Mouse (Mus musculus): Measurements from ENCODE around the gene Fam32a. TPM values are rescaled to one million over a fixed set of nuclear protein-coding genes. Genes with fewer than 3 reads are reported as not detected.

Fam32a gene
- polyA plus RNA-seq, 1 experiment from 2014 or later: 63.4 TPM

- H3K27me3 ChIP-seq (ENCODE audit: insufficient read depth, poor library complexity, severe bottlenecking): no peaks in the 10 kb centered on the region
- no peak within 1 kb of the TSS for H3K27ac ChIP-seq
- H3K9me3 ChIP-seq: no peaks in the 10 kb centered on the region
- H3K36me3 ChIP-seq: no peaks in the 10 kb centered on the region
- no peak within 1 kb of the TSS for H3K4me3 ChIP-seq
- WGBS: 75% methylated on average over 4 of the region's 4 CpGs
- no peaks in the 10 kb centered on the region for H3K4me1 ChIP-seq (replicated peaks)
- no peak for DNase-seq (ENCODE audit: low spot score)
These were observed 6.8 kb upstream of the Fam32a start, which contains the start of gene Cib3 for GRCm38 (mm10) chr8:72212751-72213150. TSS of gene Cib3 (minus strand) at chr8:72212837.

GRCm38 (mm10) chr8:72213536-72213935 is 6.0 kb upstream of the Fam32a start, which contains the start of gene Gm11034:
TSS of gene Gm11034 (minus strand) at chr8:72213636.
- H3K9me3 ChIP-seq: no peaks in the 10 kb centered on the region
- no peaks in the 10 kb centered on the region for H3K4me1 ChIP-seq (replicated peaks)
- no peaks in the 10 kb centered on the region for H3K36me3 ChIP-seq
- no peak for DNase-seq (ENCODE audit: low spot score)
- no peak within 1 kb of the TSS for H3K27ac ChIP-seq
- 78% methylated on average over 4 of the region's 4 CpGs for WGBS
- H3K4me3 ChIP-seq: no peak within 1 kb of the TSS
- H3K27me3 ChIP-seq (ENCODE audit: insufficient read depth, poor library complexity, severe bottlenecking): no peaks in the 10 kb centered on the region

GRCm38 (mm10) chr8:72215060-72215459 is 4.5 kb upstream of the Fam32a start:
- DNase-seq (ENCODE audit: low spot score): no peak
- Histone ChIP-seq H3K4me3 (no peak overlapping the region), H3K27ac (no peak overlapping the region), H3K4me1 (replicated peaks) (no peaks in the 10 kb centered on the region), H3K27me3 (ENCODE audit: insufficient read depth, poor library complexity, severe bottlenecking) (no peaks in the 10 kb centered on the region), H3K36me3 (no peaks in the 10 kb centered on the region), H3K9me3 (no peaks in the 10 kb centered on the region)
- WGBS: 37% methylated on average over 2 of the region's 2 CpGs

- WGBS: 52% methylated on average over 1 of the region's 1 CpGs
- DNase-seq (ENCODE audit: low spot score): no peak
- Histone ChIP-seq H3K9me3 (no peaks in the 10 kb centered on the region), H3K27ac (no peak overlapping the region), H3K4me1 (replicated peaks) (peaks cover 8% of the 10 kb centered on the region), H3K4me3 (no peak overlapping the region), H3K36me3 (peaks cover 3% of the 10 kb centered on the region; the same call in 1 of the 2 replicates), H3K27me3 (ENCODE audit: insufficient read depth, poor library complexity, severe bottlenecking) (no peaks in the 10 kb centered on the region)
These were observed 3.7 kb upstream of the Fam32a start for GRCm38 (mm10) chr8:72215871-72216270.

- Histone ChIP-seq H3K36me3 (peaks cover 34% of the 10 kb centered on the region), H3K27me3 (ENCODE audit: insufficient read depth, poor library complexity, severe bottlenecking) (no peaks in the 10 kb centered on the region), H3K9me3 (no peaks in the 10 kb centered on the region), H3K4me1 (replicated peaks) (peaks cover 12% of the 10 kb centered on the region), H3K27ac (peak overlapping the region; percentile 92; the same call in 1 of the 2 replicates), H3K4me3 (peak overlapping the region; percentile 79)
- no peak for DNase-seq (ENCODE audit: low spot score)
- WGBS: 84% methylated on average over 10 of the region's 10 CpGs
These were observed 569 bp upstream of the Fam32a start for GRCm38 (mm10) chr8:72218781-72219540.

- H3K36me3 ChIP-seq: peaks cover 39% of the 10 kb centered on the region
- no peaks in the 10 kb centered on the region for H3K27me3 ChIP-seq (ENCODE audit: insufficient read depth, poor library complexity, severe bottlenecking)
- no peak for DNase-seq (ENCODE audit: low spot score)
- peaks cover 12% of the 10 kb centered on the region for H3K4me1 ChIP-seq (replicated peaks)
- no peaks in the 10 kb centered on the region for H3K9me3 ChIP-seq
- peak overlapping the region; percentile 79 for H3K4me3 ChIP-seq
- WGBS: 83% methylated on average over 4 of the region's 4 CpGs
- H3K27ac ChIP-seq: no peak overlapping the region
These were observed 1.2 kb downstream of the Fam32a start for GRCm38 (mm10) chr8:72220758-72221157.

- 93% methylated on average over 5 of the region's 5 CpGs for WGBS
- Histone ChIP-seq H3K9me3 (no peaks in the 10 kb centered on the region), H3K4me1 (replicated peaks) (peaks cover 12% of the 10 kb centered on the region)
These were observed 3.1 kb downstream of the Fam32a start for GRCm38 (mm10) chr8:72222656-72223055.

GRCm38 (mm10) chr8:72239499-72240402 is 20.2 kb downstream of the Fam32a start, which contains the start of gene Ap1m1:
TSS of gene Ap1m1 (plus strand) at chr8:72240018.
- peak within 1 kb of the TSS; percentile 69 for H3K4me3 ChIP-seq
- no peaks in the 10 kb centered on the region for H3K9me3 ChIP-seq
- H3K27me3 ChIP-seq (ENCODE audit: insufficient read depth, poor library complexity, severe bottlenecking): no peaks in the 10 kb centered on the region
- H3K4me1 ChIP-seq (replicated peaks): peaks cover 22% of the 10 kb centered on the region
- peaks cover 28% of the 10 kb centered on the region for H3K36me3 ChIP-seq
- WGBS: under 1% methylated on average over 54 of the region's 54 CpGs
- peak; percentile 99 for DNase-seq (ENCODE audit: low spot score)
- peak within 1 kb of the TSS; percentile 96 for H3K27ac ChIP-seq

More at GRCm38 (mm10) chr8:72222656-72223055, 3.1 kb downstream of the Fam32a start:
- H3K36me3 ChIP-seq: peaks cover 39% of the 10 kb centered on the region
- no peak overlapping the region for H3K4me3 ChIP-seq
- H3K27ac ChIP-seq: no peak overlapping the region
- DNase-seq (ENCODE audit: low spot score): no peak
- H3K27me3 ChIP-seq (ENCODE audit: insufficient read depth, poor library complexity, severe bottlenecking): no peaks in the 10 kb centered on the region

GRCm38 (mm10) chr8:72240403-72240763 is 20.9 kb downstream of the Fam32a start:
- H3K27ac ChIP-seq: peak overlapping the region; percentile 96
- H3K9me3 ChIP-seq: no peaks in the 10 kb centered on the region
- peaks cover 22% of the 10 kb centered on the region for H3K4me1 ChIP-seq (replicated peaks)
- peak overlapping the region; percentile 69 for H3K4me3 ChIP-seq
- no peak for DNase-seq (ENCODE audit: low spot score)
- WGBS: 1% methylated on average over 24 of the region's 24 CpGs
- H3K27me3 ChIP-seq (ENCODE audit: insufficient read depth, poor library complexity, severe bottlenecking): no peaks in the 10 kb centered on the region
- H3K36me3 ChIP-seq: peaks cover 34% of the 10 kb centered on the region

- WGBS: 76% methylated on average over 7 of the region's 7 CpGs
These were observed 21.4 kb downstream of the Fam32a start for GRCm38 (mm10) chr8:72240951-72241350.

GRCm38 (mm10) chr8:72242226-72242625 is 22.7 kb downstream of the Fam32a start:
- 90% methylated on average over 1 of the region's 1 CpGs for WGBS

More at GRCm38 (mm10) chr8:72240951-72241350, 21.4 kb downstream of the Fam32a start:
- no peaks in the 10 kb centered on the region for H3K27me3 ChIP-seq (ENCODE audit: insufficient read depth, poor library complexity, severe bottlenecking)
- DNase-seq (ENCODE audit: low spot score): no peak
- H3K4me3 ChIP-seq: peak overlapping the region; percentile 69
- peak overlapping the region; percentile 96 for H3K27ac ChIP-seq
- H3K36me3 ChIP-seq: peaks cover 40% of the 10 kb centered on the region
- peaks cover 22% of the 10 kb centered on the region for H3K4me1 ChIP-seq (replicated peaks)
- H3K9me3 ChIP-seq: no peaks in the 10 kb centered on the region

GRCm38 (mm10) chr8:72244610-72245009 is 25.1 kb downstream of the Fam32a start:
- Histone ChIP-seq H3K4me1 (replicated peaks) (peaks cover 19% of the 10 kb centered on the region), H3K36me3 (peaks cover 69% of the 10 kb centered on the region), H3K9me3 (no peaks in the 10 kb centered on the region), H3K4me3 (no peak overlapping the region), H3K27ac (no peak overlapping the region), H3K27me3 (ENCODE audit: insufficient read depth, poor library complexity, severe bottlenecking) (no peaks in the 10 kb centered on the region)
- 76% methylated on average over 2 of the region's 2 CpGs for WGBS
- no peak for DNase-seq (ENCODE audit: low spot score)

More at GRCm38 (mm10) chr8:72242226-72242625, 22.7 kb downstream of the Fam32a start:
- no peak for DNase-seq (ENCODE audit: low spot score)
- Histone ChIP-seq H3K4me3 (no peak overlapping the region), H3K27ac (no peak overlapping the region), H3K9me3 (no peaks in the 10 kb centered on the region), H3K27me3 (ENCODE audit: insufficient read depth, poor library complexity, severe bottlenecking) (no peaks in the 10 kb centered on the region), H3K4me1 (replicated peaks) (peaks cover 22% of the 10 kb centered on the region), H3K36me3 (peaks cover 53% of the 10 kb centered on the region)
